Mouse (Mus musculus): ENCODE measurements at regions not wholly inside any gene's neighbourhood (a gene's known extent, or its start where the extent isn't known, plus 50 kb on each side); places are given as distances from the start of the nearest gene placed in this dataset.

DNA sequence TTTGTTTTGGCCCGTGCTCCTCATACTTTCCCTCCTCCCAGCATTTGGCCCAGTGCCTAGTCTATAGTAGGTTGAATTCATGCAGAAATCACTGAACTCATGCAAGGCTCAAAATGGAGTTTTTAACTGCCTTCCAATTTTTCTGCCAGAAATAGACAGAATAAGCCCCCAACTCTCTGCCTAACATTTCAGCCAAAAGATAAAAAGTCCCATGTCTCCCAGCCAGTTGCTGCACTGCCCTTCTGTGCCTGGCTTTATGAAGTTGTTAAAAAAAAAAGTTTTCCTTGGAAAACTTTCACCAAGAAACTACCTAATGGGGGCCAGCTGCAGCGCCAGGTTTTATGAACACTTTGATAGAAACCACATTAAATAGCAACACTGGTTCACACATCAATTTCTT is 222.0 kb downstream of the Zic3 start:
- DNase-seq (ENCODE audit: low read depth, low spot score): no peak

DNA sequence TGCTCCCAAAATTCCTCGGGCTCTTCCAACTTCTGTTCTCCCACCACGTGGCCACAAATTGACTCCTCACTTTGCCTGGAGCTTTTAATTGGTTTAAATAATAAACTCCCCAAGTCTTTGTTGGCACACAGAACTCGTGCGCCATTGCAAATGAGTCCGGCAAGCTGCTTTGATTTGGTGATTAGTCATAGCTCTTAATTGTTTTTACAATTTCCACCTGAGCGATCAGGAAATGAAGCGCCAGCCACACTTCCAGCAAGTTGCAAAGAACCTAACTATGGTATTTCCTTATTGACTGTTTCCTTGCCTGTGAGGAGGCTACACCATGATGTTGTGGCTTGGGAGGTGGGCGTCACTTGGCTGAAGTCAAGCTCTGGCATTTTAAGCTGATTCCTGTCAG is 233.5 kb downstream of the Zic3 start:
- no peak for DNase-seq (ENCODE audit: low read depth, low spot score)

DNA sequence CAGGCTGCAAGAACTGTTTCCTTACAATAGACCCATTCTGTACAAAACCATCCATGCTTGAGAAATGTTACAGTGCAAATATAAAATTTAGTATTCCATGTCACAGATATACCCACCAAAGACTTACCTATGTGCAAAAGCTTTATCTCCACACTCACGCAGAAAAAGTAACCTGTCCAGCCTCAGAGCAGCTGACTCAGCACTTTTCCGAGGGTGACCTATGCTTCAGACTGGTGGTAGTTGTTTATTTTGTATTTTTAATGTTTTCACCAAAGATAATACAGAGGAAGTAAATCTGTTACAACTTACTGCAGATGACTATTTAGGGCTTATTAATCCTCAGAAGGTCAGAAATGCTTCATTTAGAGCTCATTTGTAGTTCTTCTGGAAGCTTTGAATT is 260.4 kb downstream of the Zic3 start:
- no peak for DNase-seq (ENCODE audit: low read depth, low spot score)

DNA sequence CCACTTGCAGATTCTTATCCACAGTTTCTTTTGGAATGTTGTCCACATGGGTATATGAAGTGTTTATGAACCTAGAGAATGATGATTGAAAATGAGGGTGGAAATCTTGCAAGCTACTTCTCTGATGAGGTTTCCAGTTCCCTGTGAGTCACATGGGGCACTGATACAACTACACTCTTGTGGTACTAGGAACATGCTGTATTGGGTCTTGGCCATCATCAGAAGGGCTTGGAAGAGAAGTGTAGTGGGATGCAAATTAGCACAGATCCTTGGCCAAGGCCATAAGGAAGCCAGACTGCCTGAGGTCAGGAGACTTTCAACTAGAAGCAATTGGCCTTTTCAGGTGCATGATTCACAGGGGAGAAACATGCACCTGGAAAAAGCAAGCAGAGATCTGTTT is 300.3 kb downstream of the Zic3 start:
- DNase-seq (ENCODE audit: low read depth, low spot score): no peak

DNA sequence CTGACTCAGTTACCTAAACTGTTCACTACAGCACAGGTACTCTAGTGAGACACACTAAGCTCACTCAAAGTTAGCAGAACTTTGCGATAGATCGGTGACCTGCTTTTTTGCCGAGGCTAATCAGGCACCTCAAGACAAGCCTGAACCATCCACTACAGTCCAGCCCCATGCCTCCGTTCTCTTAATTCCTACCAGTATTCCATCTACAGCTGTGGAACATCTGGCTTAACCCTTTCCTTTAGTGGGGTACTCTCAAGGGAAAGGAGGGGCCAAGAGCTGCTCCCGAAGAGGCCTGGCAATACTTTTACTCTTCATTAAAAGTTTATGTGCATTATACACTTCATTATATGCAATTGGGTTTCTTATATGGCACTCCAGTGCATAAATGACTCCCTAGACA is 329.1 kb downstream of the Zic3 start:
- no peak for DNase-seq (ENCODE audit: low read depth, low spot score)

DNA sequence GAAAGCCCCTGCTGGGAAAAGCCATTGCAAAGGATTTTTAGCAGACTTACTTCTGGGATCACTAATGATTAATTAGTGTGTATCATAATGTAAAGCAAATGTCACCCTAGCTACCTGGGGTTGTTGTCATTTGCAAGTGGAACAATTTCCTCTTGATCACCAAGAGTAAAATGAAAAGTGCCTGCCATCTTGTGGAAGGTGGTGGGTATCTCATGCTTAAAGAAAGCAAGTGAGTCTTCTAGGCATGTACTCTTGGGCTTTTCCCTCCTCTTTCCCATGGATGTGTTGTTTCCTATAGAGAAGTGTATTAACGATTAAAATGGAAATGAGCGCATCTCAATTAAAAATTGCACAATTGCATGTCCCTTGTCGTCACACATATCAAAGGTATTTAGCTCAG is 355.4 kb downstream of the Zic3 start:
- peak; percentile 12 for DNase-seq (ENCODE audit: low read depth, low spot score)
